Mouse (Mus musculus): ENCODE measurements around the gene Zfp652. TPM values are rescaled to one million over a fixed set of nuclear protein-coding genes. Genes with fewer than 3 reads are reported as not detected.
"Not testable (repeated sequence)": the region's sequence is repeated elsewhere in the genome, so short reads cannot be mapped to it uniquely, and the experiment has no call there.

Gene Zfp652
- 259 and 261 TPM in 2 replicates for total RNA-seq (2014; fragmentation: Nextera tagmentation)
- total RNA-seq (2017), result 46.4 and 57.0 TPM in 2 replicates
- polyA plus RNA-seq (2012), result 177 and 180 TPM in 2 replicates

DNA sequence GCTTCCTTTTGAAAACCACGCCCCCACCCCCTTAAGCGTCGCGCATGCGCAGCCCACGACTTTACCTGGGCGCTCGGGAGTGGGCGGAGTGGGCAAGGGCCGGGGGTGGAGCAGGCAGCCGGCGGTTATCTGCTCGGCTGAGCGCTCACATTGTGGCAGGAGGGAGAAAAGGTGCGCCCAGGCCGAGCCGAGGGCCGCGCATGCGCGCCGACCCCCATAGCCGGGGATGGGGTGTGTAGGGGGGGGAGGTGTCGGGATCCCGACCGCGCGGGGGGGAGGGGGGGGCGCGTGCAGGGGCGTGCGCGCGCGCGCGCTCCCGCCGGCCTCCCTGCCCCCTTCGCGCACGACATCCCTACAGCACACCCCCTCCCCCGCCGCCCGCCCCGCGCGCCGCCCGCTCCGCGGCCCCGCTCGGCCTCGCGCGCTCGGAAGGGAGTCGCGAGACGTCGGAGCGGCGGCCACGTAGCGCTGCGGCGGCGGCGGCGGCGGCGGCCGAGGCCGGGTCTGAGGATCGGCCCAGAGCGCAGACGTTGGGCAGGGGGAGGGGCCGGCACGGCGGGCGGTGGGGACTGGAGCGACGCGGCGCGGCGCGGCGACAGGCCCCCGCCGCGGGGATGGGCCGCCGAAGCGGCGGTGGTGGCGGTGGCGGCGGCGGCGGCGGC, at the start of gene Zfp652:
TSS of gene Zfp652 (plus strand) at position 111 of the 662 bp plus-strand sequence.
- TF ChIP-seq TAL1 (conservative IDR thresholded peaks at IDR 0.05; ENCODE audit: low read depth, low read length) (no peak), GATA2 (IDR thresholded peaks at IDR 0.05; ENCODE audit: borderline replicate concordance, low read depth, low read length) (no peak), POLR2AphosphoS5 (IDR thresholded peaks at IDR 0.05; ENCODE audit: insufficient replicate concordance, low read depth, low read length) (no peak), GATA1 (IDR thresholded peaks at IDR 0.05; ENCODE audit: borderline replicate concordance, low read length) (no peak), CTCF (IDR thresholded peaks at IDR 0.05; ENCODE audit: low read depth, low read length) (no peak)
- peak; percentile 70 for ATAC-seq (ENCODE audit: extremely low read depth, insufficient number of reproducible peaks, low FRiP score, poor library complexity, severe bottlenecking)
- peaks cover 20% of the 10 kb centered on the region for H3K36me3 ChIP-seq (replicated peaks)
- DNase-seq (ENCODE audit: low spot score), result peak; percentile 93
- H3K4me1 ChIP-seq (ENCODE audit: insufficient read depth, low read depth, low read length), result peaks cover 76% of the 10 kb centered on the region
- peak within 1 kb of the TSS; percentile 98 for H3K4me3 ChIP-seq (ENCODE audit: low read depth, low read length)
- H3K27me3 ChIP-seq (ENCODE audit: insufficient read depth, low read length), result no peaks in the 10 kb centered on the region
- H3K9me3 ChIP-seq (replicated peaks), result no peaks in the 10 kb centered on the region

DNA sequence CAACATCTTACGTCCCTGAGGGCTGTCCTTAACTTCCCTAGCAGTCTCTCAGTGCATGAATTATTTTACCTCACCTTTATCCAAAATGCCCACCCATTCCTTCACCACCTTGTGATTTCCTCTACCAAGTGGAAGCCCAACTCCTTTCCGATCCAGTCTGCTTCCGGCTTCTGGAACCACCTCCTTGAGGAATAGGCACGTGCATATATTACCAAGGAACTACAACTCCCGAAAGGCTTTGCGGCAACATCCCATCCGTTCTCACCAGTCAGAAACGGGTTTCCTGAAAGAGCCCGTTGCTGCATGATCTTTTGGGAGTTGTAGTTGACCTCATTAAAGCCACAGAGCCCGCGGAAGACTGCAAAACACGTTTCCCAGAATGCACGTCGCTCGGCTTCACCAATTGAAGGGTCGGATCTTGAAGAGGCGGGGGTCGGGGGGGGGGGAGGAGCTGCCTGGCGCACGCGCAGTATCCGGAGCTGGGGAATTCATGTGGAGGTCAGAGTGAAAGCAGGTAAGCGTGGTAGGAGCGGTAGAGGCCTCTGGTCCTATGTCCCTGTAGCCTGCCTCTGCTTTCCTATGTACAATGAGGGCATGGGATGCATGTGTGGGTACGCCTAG, 45.8 kb upstream of the Zfp652 start, which contains the start of gene Phb:
TSS of gene Phb (plus strand) at position 429 of the 621 bp plus-strand sequence.
- peak; percentile 92 for ATAC-seq (ENCODE audit: extremely low read depth, insufficient number of reproducible peaks, low FRiP score, poor library complexity, severe bottlenecking)
- peaks cover under 1% of the 10 kb centered on the region; the same call in 1 of the 2 replicates for H3K9me3 ChIP-seq (replicated peaks)
- peaks cover 32% of the 10 kb centered on the region for H3K4me1 ChIP-seq (ENCODE audit: insufficient read depth, low read depth, low read length)
- H3K27me3 ChIP-seq (ENCODE audit: insufficient read depth, low read length), result peaks cover 4% of the 10 kb centered on the region
- peak within 1 kb of the TSS; percentile 77 for H3K4me3 ChIP-seq (ENCODE audit: low read depth, low read length)
- TF ChIP-seq POLR2AphosphoS5 (IDR thresholded peaks at IDR 0.05; ENCODE audit: insufficient replicate concordance, low read depth, low read length) (no peak), TAL1 (conservative IDR thresholded peaks at IDR 0.05; ENCODE audit: low read depth, low read length) (no peak), GATA1 (IDR thresholded peaks at IDR 0.05; ENCODE audit: borderline replicate concordance, low read length) (no peak), CTCF (IDR thresholded peaks at IDR 0.05; ENCODE audit: low read depth, low read length) (no peak), GATA2 (IDR thresholded peaks at IDR 0.05; ENCODE audit: borderline replicate concordance, low read depth, low read length) (no peak)
- DNase-seq (ENCODE audit: low spot score), result peak; percentile 89
- H3K36me3 ChIP-seq (replicated peaks), result peaks cover 47% of the 10 kb centered on the region

DNA sequence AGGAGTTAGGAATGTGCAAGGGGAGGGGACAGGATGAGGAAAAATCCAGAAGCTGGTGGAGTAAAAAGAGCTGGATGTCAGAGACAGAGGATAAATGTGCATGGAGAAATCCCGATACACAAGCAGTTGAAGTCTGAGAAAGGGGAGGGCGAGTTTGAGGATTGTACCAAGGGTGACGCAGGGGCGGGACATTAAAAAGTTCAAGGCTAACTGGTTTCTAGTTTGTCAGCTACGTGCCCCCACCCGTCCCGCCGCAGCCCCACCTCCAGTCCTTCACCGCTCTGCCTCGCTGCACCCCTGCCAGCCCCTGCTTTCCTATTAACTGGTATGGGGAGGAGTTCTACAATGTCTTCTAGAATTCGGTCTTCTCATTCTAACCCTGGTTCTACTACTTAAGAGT, 45.3 kb upstream of the Zfp652 start:
- Histone ChIP-seq H3K9me3 (replicated peaks) (no peaks in the 10 kb centered on the region), H3K4me3 (ENCODE audit: low read depth, low read length) (peak overlapping the region; percentile 77), H3K27me3 (ENCODE audit: insufficient read depth, low read length) (no peaks in the 10 kb centered on the region), H3K4me1 (ENCODE audit: insufficient read depth, low read depth, low read length) (peaks cover 32% of the 10 kb centered on the region), H3K36me3 (replicated peaks) (peaks cover 52% of the 10 kb centered on the region)
- DNase-seq (ENCODE audit: low spot score) (peak; percentile 60), ATAC-seq (ENCODE audit: extremely low read depth, insufficient number of reproducible peaks, low FRiP score, poor library complexity, severe bottlenecking) (0 out of 2 replicates have a peak, but pooled peaks have one; percentile 9)
- TF ChIP-seq POLR2AphosphoS5 (IDR thresholded peaks at IDR 0.05; ENCODE audit: insufficient replicate concordance, low read depth, low read length), result no peak
- TF ChIP-seq GATA2 (IDR thresholded peaks at IDR 0.05; ENCODE audit: borderline replicate concordance, low read depth, low read length), result no peak
- TF ChIP-seq CTCF (IDR thresholded peaks at IDR 0.05; ENCODE audit: low read depth, low read length), result no peak
- TF ChIP-seq GATA1 (IDR thresholded peaks at IDR 0.05; ENCODE audit: borderline replicate concordance, low read length), result no peak
- no peak for TF ChIP-seq TAL1 (conservative IDR thresholded peaks at IDR 0.05; ENCODE audit: low read depth, low read length)

DNA sequence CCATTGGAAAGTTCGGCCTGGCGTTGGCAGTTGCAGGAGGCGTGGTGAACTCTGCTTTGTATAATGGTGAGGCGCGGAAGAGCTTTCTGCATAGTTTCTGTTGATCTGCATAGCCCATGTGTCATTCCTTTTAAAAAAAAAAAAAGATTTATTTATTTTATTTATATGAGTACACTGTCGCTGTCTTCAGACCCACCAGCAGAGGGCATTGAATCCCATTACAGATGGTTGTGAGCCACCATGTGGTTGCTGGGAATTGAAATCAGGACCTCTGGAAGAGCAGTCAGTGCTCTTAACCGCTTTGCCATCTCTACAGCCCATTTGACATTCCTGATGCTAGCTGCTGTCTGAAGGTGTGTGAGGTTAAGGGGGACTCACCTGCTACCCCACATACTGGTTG, 44.4 kb upstream of the Zfp652 start:
- not testable (repeated sequence) for DNase-seq (ENCODE audit: low spot score); ATAC-seq (ENCODE audit: extremely low read depth, insufficient number of reproducible peaks, low FRiP score, poor library complexity, severe bottlenecking); H3K27me3 ChIP-seq (ENCODE audit: insufficient read depth, low read length); H3K9me3 ChIP-seq (replicated peaks)
- H3K36me3 ChIP-seq (replicated peaks), result peaks cover 59% of the 10 kb centered on the region
- H3K4me3 ChIP-seq (ENCODE audit: low read depth, low read length), result peak overlapping the region; percentile 77
- peaks cover 32% of the 10 kb centered on the region for H3K4me1 ChIP-seq (ENCODE audit: insufficient read depth, low read depth, low read length)

DNA sequence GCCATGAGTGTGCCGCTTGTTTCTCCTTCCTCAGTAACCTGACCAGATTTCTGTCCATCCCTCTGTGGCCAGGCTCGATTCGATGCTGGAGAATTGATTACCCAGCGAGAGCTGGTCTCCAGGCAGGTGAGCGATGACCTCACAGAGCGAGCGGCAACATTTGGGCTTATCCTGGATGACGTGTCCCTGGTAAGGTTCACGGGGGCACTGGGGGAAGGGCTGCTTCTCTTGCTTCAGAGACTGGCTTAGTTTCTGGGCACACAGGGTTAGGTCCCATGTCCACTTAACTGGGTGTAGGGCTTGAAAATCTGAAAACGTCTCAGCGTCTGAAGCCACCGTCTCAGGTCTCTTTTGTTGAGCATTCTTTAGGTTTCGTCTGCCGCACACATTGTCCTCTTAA, 37.0 kb upstream of the Zfp652 start:
- ATAC-seq (ENCODE audit: extremely low read depth, insufficient number of reproducible peaks, low FRiP score, poor library complexity, severe bottlenecking), result no peak
- H3K4me3 ChIP-seq (ENCODE audit: low read depth, low read length), result no peak overlapping the region
- no peaks in the 10 kb centered on the region for H3K27me3 ChIP-seq (ENCODE audit: insufficient read depth, low read length)
- no peak for DNase-seq (ENCODE audit: low spot score)
- H3K4me1 ChIP-seq (ENCODE audit: insufficient read depth, low read depth, low read length), result peaks cover 26% of the 10 kb centered on the region
- H3K9me3 ChIP-seq (replicated peaks), result no peaks in the 10 kb centered on the region
- TF ChIP-seq TAL1 (conservative IDR thresholded peaks at IDR 0.05; ENCODE audit: low read depth, low read length), result no peak
- peaks cover 96% of the 10 kb centered on the region for H3K36me3 ChIP-seq (replicated peaks)

DNA sequence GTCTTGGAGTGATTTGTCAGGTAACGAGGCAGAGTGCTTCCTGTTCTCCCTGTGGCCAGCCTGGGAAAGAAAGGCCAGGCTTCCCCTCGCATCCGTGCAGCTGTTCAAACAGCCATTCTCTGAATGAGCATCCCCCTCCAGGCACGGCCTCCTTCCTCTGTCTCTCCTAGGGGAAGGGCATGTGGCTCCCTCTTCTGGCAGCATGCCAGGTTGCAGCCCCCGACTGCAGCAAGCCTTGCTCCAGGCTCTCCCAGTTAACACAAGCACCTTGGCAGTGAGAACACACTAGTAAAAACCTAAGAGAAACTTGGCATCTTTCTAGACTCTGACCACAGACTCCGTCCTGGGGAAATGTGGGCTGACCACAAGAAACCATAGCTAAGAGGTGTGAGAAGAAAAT, 36.2 kb upstream of the Zfp652 start:
- Histone ChIP-seq H3K27me3 (ENCODE audit: insufficient read depth, low read length) (no peaks in the 10 kb centered on the region), H3K36me3 (replicated peaks) (peaks cover 96% of the 10 kb centered on the region), H3K9me3 (replicated peaks) (no peaks in the 10 kb centered on the region), H3K4me1 (ENCODE audit: insufficient read depth, low read depth, low read length) (peaks cover 26% of the 10 kb centered on the region), H3K4me3 (ENCODE audit: low read depth, low read length) (no peak overlapping the region)
- DNase-seq (ENCODE audit: low spot score) (peak; percentile 57), ATAC-seq (ENCODE audit: extremely low read depth, insufficient number of reproducible peaks, low FRiP score, poor library complexity, severe bottlenecking) (peak; percentile 28; the same call in 1 of the 2 replicates)
- TF ChIP-seq TAL1 (conservative IDR thresholded peaks at IDR 0.05; ENCODE audit: low read depth, low read length) (no peak), CTCF (IDR thresholded peaks at IDR 0.05; ENCODE audit: low read depth, low read length) (peak; percentile 90)

All from G1E (cell line).